Mouse (Mus musculus): Measurements from ENCODE around the gene Cnnm3. TPM values are rescaled to one million over a fixed set of nuclear protein-coding genes. Genes with fewer than 3 reads are reported as not detected.
"Not testable (repeated sequence)": the region's sequence is repeated elsewhere in the genome, so short reads cannot be mapped to it uniquely, and the experiment has no call there.

Gene Cnnm3
- polyA plus RNA-seq, 1 experiment from 2014 or later, result 1.1 TPM

DNA sequence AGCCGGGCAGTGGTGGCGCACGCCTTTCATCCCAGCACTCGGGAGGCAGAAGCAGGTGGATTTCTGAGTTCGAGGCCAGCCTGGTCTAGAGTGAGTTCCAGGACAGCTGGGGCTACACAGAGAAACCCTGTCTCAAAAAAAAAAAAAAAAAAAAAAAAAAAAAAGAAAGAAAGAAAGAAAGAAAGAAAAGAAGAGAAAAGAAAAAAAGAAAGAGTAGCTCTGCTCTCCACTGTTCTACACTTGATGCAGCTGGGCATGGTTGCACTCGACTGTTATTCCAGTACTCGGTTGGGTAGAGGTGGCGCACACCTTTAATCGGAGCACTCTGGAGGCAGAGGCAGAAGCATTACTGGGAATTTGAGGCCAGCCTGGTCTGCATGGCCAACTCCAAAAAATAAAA, 25.1 kb downstream of the Cnnm3 start, which contains the start of gene Ankrd23:
TSS of gene Ankrd23 (minus strand) at position 101 of the 400 bp plus-strand sequence.
- H3K4me1 ChIP-seq (ENCODE audit: control insufficient read depth, low read depth, low read length); H3K27ac ChIP-seq (ENCODE audit: low read length); ATAC-seq (ENCODE audit: low read depth); H3K36me3 ChIP-seq (ENCODE audit: control insufficient read depth, insufficient read depth); H3K4me3 ChIP-seq (ENCODE audit: low read depth, low read length); H3K9ac ChIP-seq (ENCODE audit: low read depth, low read length); H3K9me3 ChIP-seq (replicated peaks; ENCODE audit: control insufficient read depth, low read length); H3K4me2 ChIP-seq (ENCODE audit: low read depth, low read length); H3K27me3 ChIP-seq (ENCODE audit: control insufficient read depth, insufficient read depth, low read depth, low read length): not testable (repeated sequence)
- 78% methylated on average over 9 of the region's 9 CpGs for WGBS (ENCODE audit: insufficient replicate concordance)

DNA sequence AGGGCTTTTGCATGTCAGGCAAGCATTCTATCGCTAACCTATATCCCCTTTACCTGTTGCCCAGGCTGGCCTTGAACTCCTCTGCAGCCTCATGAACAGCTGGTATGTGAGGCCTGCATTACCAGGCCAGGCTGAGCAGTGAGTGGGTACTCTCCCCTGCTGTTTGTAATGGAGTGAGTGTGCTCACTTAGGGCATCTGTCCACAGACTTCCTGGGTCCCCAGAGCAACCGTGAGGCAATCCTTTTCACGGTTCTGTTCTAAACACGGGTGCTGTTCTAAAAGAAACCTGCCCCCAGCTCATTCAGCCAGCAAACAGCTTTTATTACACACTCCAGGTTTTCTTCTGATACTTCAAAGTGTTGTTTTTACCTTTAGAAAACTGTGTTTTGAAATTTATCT, 27.1 kb downstream of the Cnnm3 start:
- H3K4me1 ChIP-seq (ENCODE audit: control insufficient read depth, low read depth, low read length), result no peaks in the 10 kb centered on the region; the same call in 1 of the 2 replicates
- no peak for ATAC-seq (ENCODE audit: low read depth)
- H3K27me3 ChIP-seq (ENCODE audit: control insufficient read depth, insufficient read depth, low read depth, low read length), result no peaks in the 10 kb centered on the region
- peaks cover 9% of the 10 kb centered on the region; the same call in 1 of the 2 replicates for H3K36me3 ChIP-seq (ENCODE audit: control insufficient read depth, insufficient read depth)
- 66% methylated on average over 4 of the region's 4 CpGs for WGBS (ENCODE audit: insufficient replicate concordance)
- H3K4me3 ChIP-seq (ENCODE audit: low read depth, low read length), result no peak overlapping the region
- H3K4me2 ChIP-seq (ENCODE audit: low read depth, low read length), result no peak overlapping the region
- peak overlapping the region; percentile 10; the same call in 1 of the 2 replicates for H3K27ac ChIP-seq (ENCODE audit: low read length)
- H3K9ac ChIP-seq (ENCODE audit: low read depth, low read length), result no peak overlapping the region
- no peaks in the 10 kb centered on the region for H3K9me3 ChIP-seq (replicated peaks; ENCODE audit: control insufficient read depth, low read length)

DNA sequence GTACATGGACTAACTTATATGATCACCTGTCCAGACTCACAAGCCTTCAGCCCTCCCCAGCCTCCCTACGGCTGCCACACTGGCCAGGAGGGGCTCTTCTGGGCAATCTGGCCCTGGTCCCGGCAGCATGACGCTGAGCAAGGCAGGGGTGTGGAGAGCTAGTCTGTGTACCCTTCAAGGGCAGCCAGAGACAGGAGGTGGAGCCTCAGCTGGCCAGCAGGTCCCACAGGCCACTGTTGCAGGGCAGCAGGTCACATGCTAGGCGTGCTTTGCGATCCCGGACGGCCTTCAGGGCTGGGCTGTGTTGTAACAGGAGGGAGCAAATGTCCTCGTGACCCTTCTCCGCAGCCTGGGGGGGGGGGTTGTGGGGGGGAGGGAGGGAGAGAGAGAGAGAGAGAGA, 27.5 kb downstream of the Cnnm3 start, which contains the start of gene Gm42417:
TSS of gene Gm42417 (minus strand) at position 244 of the 400 bp plus-strand sequence.
- no peaks in the 10 kb centered on the region; the same call in 1 of the 2 replicates for H3K4me1 ChIP-seq (ENCODE audit: control insufficient read depth, low read depth, low read length)
- H3K9me3 ChIP-seq (replicated peaks; ENCODE audit: control insufficient read depth, low read length), result no peaks in the 10 kb centered on the region
- H3K27me3 ChIP-seq (ENCODE audit: control insufficient read depth, insufficient read depth, low read depth, low read length), result no peaks in the 10 kb centered on the region
- H3K27ac ChIP-seq (ENCODE audit: low read length), result peak within 1 kb of the TSS; percentile 10; the same call in 1 of the 2 replicates
- ATAC-seq (ENCODE audit: low read depth), result peak; percentile 97
- WGBS (ENCODE audit: insufficient replicate concordance), result 57% methylated on average over 9 of the region's 9 CpGs
- H3K36me3 ChIP-seq (ENCODE audit: control insufficient read depth, insufficient read depth), result peaks cover 9% of the 10 kb centered on the region; the same call in 1 of the 2 replicates
- no peak within 1 kb of the TSS for H3K4me3 ChIP-seq (ENCODE audit: low read depth, low read length)
- no peak within 1 kb of the TSS for H3K4me2 ChIP-seq (ENCODE audit: low read depth, low read length)
- no peak within 1 kb of the TSS for H3K9ac ChIP-seq (ENCODE audit: low read depth, low read length)

DNA sequence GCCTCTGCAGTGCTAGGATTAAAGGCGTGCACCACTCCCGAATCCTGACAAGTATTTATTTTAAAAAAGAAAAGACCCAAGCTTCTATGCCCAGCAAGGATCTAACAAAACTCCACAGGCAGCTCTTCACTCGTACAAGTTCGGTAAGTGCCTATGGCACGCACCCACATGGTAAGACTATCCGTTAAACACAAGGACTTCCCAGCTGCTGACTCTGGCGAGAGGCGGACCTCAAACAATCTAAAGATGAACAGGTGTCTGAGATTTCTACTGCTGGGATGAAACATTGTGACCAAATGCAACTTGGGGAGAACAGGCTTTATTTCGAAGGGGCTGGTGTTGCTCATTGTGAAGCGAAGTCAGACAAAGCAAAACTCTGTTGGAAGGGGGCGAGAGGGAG, 28.5 kb downstream of the Cnnm3 start:
- Histone ChIP-seq H3K36me3 (ENCODE audit: control insufficient read depth, insufficient read depth) (peaks cover 9% of the 10 kb centered on the region; the same call in 1 of the 2 replicates), H3K4me3 (ENCODE audit: low read depth, low read length) (no peak overlapping the region), H3K9ac (ENCODE audit: low read depth, low read length) (no peak overlapping the region), H3K9me3 (replicated peaks; ENCODE audit: control insufficient read depth, low read length) (no peaks in the 10 kb centered on the region), H3K4me1 (ENCODE audit: control insufficient read depth, low read depth, low read length) (no peaks in the 10 kb centered on the region; the same call in 1 of the 2 replicates), H3K27me3 (ENCODE audit: control insufficient read depth, insufficient read depth, low read depth, low read length) (no peaks in the 10 kb centered on the region), H3K4me2 (ENCODE audit: low read depth, low read length) (no peak overlapping the region), H3K27ac (ENCODE audit: low read length) (no peak overlapping the region)
- ATAC-seq (ENCODE audit: low read depth), result no peak
- 80% methylated on average over 11 of the region's 11 CpGs for WGBS (ENCODE audit: insufficient replicate concordance)

DNA sequence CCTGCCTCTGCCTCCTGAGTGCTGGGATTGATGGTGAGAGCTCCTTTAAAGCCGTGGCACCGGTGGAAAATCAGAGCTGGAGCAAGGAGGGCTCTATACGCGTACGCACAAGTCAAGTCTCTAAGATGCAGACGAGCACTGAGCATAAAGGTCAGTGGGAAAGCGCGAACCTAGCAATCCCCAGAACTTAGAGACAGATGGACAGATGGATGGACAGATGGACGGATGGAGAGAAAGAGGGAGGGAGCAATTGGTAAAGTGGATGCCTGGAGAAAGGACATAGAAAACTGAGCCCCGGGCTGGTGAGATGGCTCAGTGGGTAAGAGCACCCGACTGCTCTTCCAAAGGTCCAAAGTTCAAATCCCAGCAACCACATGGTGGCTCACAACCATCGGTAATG, 29.1 kb downstream of the Cnnm3 start:
- Histone ChIP-seq H3K36me3 (ENCODE audit: control insufficient read depth, insufficient read depth) (peaks cover 9% of the 10 kb centered on the region; the same call in 1 of the 2 replicates), H3K4me3 (ENCODE audit: low read depth, low read length) (no peak overlapping the region)
- WGBS (ENCODE audit: insufficient replicate concordance), result 79% methylated on average over 12 of the region's 12 CpGs

DNA sequence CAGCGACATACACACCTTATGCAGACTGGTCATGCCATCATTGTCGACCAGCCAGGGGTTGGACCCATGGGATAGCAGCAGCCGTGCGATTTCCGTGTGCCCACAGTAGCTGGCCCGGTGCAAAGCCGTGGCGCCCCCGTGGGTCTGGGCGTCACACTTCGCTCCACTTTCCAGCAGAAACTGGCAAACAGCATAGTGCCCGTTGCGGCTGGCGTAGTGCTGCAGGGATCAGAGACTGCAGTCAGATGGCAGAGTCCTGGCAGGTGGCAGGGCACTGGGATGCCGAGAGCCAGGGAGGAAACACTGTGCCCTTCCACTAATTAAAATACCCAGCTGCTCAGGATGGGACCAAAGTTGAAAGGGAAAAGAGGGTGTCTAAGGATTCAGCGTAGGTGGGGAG, 30.2 kb downstream of the Cnnm3 start:
- Histone ChIP-seq H3K27me3 (ENCODE audit: control insufficient read depth, insufficient read depth, low read depth, low read length) (no peaks in the 10 kb centered on the region), H3K4me2 (ENCODE audit: low read depth, low read length) (no peak overlapping the region), H3K9me3 (replicated peaks; ENCODE audit: control insufficient read depth, low read length) (no peaks in the 10 kb centered on the region), H3K4me3 (ENCODE audit: low read depth, low read length) (no peak overlapping the region), H3K36me3 (ENCODE audit: control insufficient read depth, insufficient read depth) (peaks cover 9% of the 10 kb centered on the region; the same call in 1 of the 2 replicates), H3K4me1 (ENCODE audit: control insufficient read depth, low read depth, low read length) (peaks cover 11% of the 10 kb centered on the region), H3K9ac (ENCODE audit: low read depth, low read length) (no peak overlapping the region), H3K27ac (ENCODE audit: low read length) (no peak overlapping the region)
- no peak for ATAC-seq (ENCODE audit: low read depth)
- 81% methylated on average over 16 of the region's 16 CpGs for WGBS (ENCODE audit: insufficient replicate concordance)

More for the DNA sequence above, 29.1 kb downstream of the Cnnm3 start:
- no peak for ATAC-seq (ENCODE audit: low read depth)
- Histone ChIP-seq H3K27ac (ENCODE audit: low read length) (no peak overlapping the region), H3K9me3 (replicated peaks; ENCODE audit: control insufficient read depth, low read length) (no peaks in the 10 kb centered on the region), H3K4me2 (ENCODE audit: low read depth, low read length) (no peak overlapping the region), H3K9ac (ENCODE audit: low read depth, low read length) (no peak overlapping the region), H3K27me3 (ENCODE audit: control insufficient read depth, insufficient read depth, low read depth, low read length) (no peaks in the 10 kb centered on the region), H3K4me1 (ENCODE audit: control insufficient read depth, low read depth, low read length) (peaks cover 4% of the 10 kb centered on the region)

DNA sequence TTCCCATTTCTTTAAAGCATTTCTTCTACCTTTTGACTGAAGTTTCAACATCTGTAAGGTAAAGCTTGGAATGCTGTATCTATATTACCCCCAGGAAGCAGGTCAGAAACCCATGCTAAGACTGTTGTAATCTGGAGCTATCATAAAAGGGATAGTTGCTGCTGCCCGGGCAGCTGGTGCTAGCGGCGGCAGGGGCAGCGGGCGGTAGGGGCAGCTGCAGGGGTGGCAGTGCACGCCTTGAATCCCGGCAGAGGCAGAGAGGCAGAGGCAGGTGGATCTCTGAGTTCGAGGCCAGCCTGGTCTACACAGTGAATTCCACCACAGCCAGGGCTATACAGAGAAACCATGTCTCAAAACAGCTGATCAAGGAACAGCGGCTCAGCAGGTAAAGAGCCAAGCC, 31.3 kb downstream of the Cnnm3 start:
- Histone ChIP-seq H3K27me3 (ENCODE audit: control insufficient read depth, insufficient read depth, low read depth, low read length) (no peaks in the 10 kb centered on the region), H3K4me3 (ENCODE audit: low read depth, low read length) (no peak overlapping the region), H3K27ac (ENCODE audit: low read length) (no peak overlapping the region), H3K4me1 (ENCODE audit: control insufficient read depth, low read depth, low read length) (peaks cover 11% of the 10 kb centered on the region), H3K4me2 (ENCODE audit: low read depth, low read length) (no peak overlapping the region), H3K36me3 (ENCODE audit: control insufficient read depth, insufficient read depth) (peaks cover 9% of the 10 kb centered on the region; the same call in 1 of the 2 replicates), H3K9me3 (replicated peaks; ENCODE audit: control insufficient read depth, low read length) (no peaks in the 10 kb centered on the region), H3K9ac (ENCODE audit: low read depth, low read length) (no peak overlapping the region)
- 80% methylated on average over 9 of the region's 9 CpGs for WGBS (ENCODE audit: insufficient replicate concordance)
- no peak for ATAC-seq (ENCODE audit: low read depth)

DNA sequence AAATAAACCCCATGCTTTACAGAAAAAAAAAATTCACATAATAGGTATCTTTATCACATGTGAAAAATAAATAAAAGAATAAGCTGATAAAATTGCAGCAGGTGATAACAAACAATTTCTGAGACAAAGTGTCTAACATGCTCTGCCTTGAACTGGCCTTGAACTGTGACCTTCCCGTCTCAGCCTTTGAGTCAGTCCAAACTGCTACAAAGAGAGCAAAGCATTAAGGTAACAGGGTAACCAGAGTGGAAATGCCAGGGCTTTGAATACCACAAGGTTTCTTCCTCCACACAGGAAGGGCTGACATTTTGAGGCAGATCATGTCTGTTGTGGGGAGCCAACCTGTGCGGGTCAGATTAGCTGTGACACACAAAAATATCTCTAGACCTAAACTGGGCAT, 33.7 kb downstream of the Cnnm3 start:
- no peak overlapping the region for H3K9ac ChIP-seq (ENCODE audit: low read depth, low read length)
- WGBS (ENCODE audit: insufficient replicate concordance), result 43% methylated on average over 2 of the region's 2 CpGs
- no peaks in the 10 kb centered on the region for H3K27me3 ChIP-seq (ENCODE audit: control insufficient read depth, insufficient read depth, low read depth, low read length)
- H3K9me3 ChIP-seq (replicated peaks; ENCODE audit: control insufficient read depth, low read length), result no peaks in the 10 kb centered on the region
- peaks cover 9% of the 10 kb centered on the region; the same call in 1 of the 2 replicates for H3K36me3 ChIP-seq (ENCODE audit: control insufficient read depth, insufficient read depth)
- ATAC-seq (ENCODE audit: low read depth), result no peak
- H3K27ac ChIP-seq (ENCODE audit: low read length), result no peak overlapping the region
- peaks cover 11% of the 10 kb centered on the region for H3K4me1 ChIP-seq (ENCODE audit: control insufficient read depth, low read depth, low read length)
- H3K4me2 ChIP-seq (ENCODE audit: low read depth, low read length), result no peak overlapping the region
- H3K4me3 ChIP-seq (ENCODE audit: low read depth, low read length), result no peak overlapping the region

DNA sequence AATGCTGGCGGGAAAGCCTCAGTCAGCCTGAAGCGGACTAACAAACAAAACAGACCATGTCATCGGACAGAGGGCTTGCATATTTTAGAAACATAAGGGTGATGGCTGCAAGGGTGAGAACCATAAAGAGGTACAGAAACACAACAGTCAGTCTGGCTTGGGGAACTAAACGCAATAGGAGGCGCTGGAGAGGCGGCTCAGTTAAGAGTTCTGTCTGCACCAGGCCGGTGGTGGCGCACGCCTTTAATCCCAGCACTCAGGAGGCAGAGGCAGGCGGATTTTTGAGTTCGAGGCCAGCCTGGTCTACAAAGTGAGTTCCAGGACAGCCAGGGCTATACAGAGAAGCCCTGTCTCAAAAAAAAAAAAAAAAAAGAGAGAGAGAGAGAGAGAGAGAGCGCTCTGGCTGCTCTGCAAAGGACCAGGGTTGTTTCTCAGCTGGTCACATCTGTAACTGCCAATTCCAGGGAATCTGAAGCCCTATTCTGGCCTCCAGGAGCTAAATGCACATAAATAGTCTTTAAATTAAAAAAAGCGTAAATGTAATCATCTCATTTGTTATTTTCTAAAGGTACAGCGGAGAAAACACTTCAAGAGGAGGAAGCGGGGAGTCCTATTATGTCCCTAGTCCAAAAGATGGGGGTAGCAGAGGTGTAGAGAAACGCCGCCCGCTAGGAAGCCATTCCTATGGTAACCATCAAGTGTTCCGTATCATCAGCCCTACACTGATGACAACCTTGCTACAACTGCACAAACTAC, 34.4 kb downstream of the Cnnm3 start:
- H3K27ac ChIP-seq (ENCODE audit: low read length), result no peak overlapping the region

More for the DNA sequence above, 34.4 kb downstream of the Cnnm3 start:
- H3K27me3 ChIP-seq (ENCODE audit: control insufficient read depth, insufficient read depth, low read depth, low read length), result no peaks in the 10 kb centered on the region
- H3K36me3 ChIP-seq (ENCODE audit: control insufficient read depth, insufficient read depth), result peaks cover 9% of the 10 kb centered on the region; the same call in 1 of the 2 replicates
- H3K4me2 ChIP-seq (ENCODE audit: low read depth, low read length), result peak overlapping the region; percentile 88
- WGBS (ENCODE audit: insufficient replicate concordance), result 59% methylated on average over 19 of the region's 19 CpGs
- H3K9me3 ChIP-seq (replicated peaks; ENCODE audit: control insufficient read depth, low read length), result no peaks in the 10 kb centered on the region
- ATAC-seq (ENCODE audit: low read depth), result no peak
- peak overlapping the region; percentile 76 for H3K4me3 ChIP-seq (ENCODE audit: low read depth, low read length)
- peak overlapping the region; percentile 73 for H3K9ac ChIP-seq (ENCODE audit: low read depth, low read length)
- H3K4me1 ChIP-seq (ENCODE audit: control insufficient read depth, low read depth, low read length), result peaks cover 11% of the 10 kb centered on the region
